Mouse (Mus musculus) MEL (cell line): ENCODE results near the gene 6030498E09Rik. TPM values are rescaled to one million over a fixed set of nuclear protein-coding genes. Genes with fewer than 3 reads are reported as not detected.

ENCODE experiments used
- DNase-seq: peaks from one replicate; pipeline ENCODE4 v3.0.0; 2011; ENCODE audit warnings: low read depth, low spot score
- H3K27ac ChIP-seq: 2 replicates; pipeline ENCODE4 v1.5.1; 2012; ENCODE audit warnings: low read depth, mild to moderate bottlenecking, control low read depth, low read length, moderate library complexity; ENCODE audit not compliant: control insufficient read depth
- H3K27me3 ChIP-seq, 2 experiments: fragments of 150-350 bp in 1 of 2; sonication (generic) in 1 of 2; 2 replicates each; pipeline ENCODE4 v1.6.1; 2012; ENCODE audit warnings: low read length in 2 of 2, mild to moderate bottlenecking in 2 of 2, improper control_type of control experiment in 1 of 2, moderate library complexity in 1 of 2; ENCODE audit not compliant: insufficient read depth in 2 of 2, control insufficient read depth in 1 of 2
- H3K36me3 ChIP-seq, 2 experiments: 2 replicates each; pipeline ENCODE4 v1.6.1; 2012 to 2014; ENCODE audit warnings: low read length in 2 of 2, improper control_type of control experiment in 1 of 2, inconsistent platforms in 1 of 2, mild to moderate bottlenecking in 1 of 2; ENCODE audit not compliant: insufficient read depth in 2 of 2, control insufficient read depth in 1 of 2
- H3K4me1 ChIP-seq, 2 experiments: fragments of 150-350 bp in 1 of 2; sonication (generic) in 1 of 2; 2 replicates each; pipeline ENCODE4 v1.6.1; 2012; ENCODE audit warnings: low read length in 2 of 2, improper control_type of control experiment in 1 of 2, mild to moderate bottlenecking in 1 of 2; ENCODE audit not compliant: insufficient read depth in 2 of 2, control insufficient read depth in 1 of 2
- H3K4me3 ChIP-seq, 2 experiments: fragments of 150-350 bp in 1 of 2; sonication (generic) in 1 of 2; 2 replicates each; pipeline ENCODE4 v1.5.1; 2012; ENCODE audit warnings: low read depth in 2 of 2, low read length in 2 of 2, mild to moderate bottlenecking in 2 of 2, moderate library complexity in 2 of 2, control low read depth in 1 of 2, improper control_type of control experiment in 1 of 2; ENCODE audit not compliant: control insufficient read depth in 1 of 2, insufficient read depth in 1 of 2
- H3K79me2 ChIP-seq: 2 replicates; pipeline ENCODE4 v1.6.1; 2012; ENCODE audit warnings: mild to moderate bottlenecking, low read length, moderate library complexity; ENCODE audit not compliant: control insufficient read depth, poor library complexity, insufficient read depth
- H3K9ac ChIP-seq: 2 replicates; pipeline ENCODE4 v1.6.1; 2012; ENCODE audit warnings: low read depth, mild to moderate bottlenecking, control low read depth, low read length, moderate library complexity; ENCODE audit not compliant: control insufficient read depth, poor library complexity, severe bottlenecking
- H3K9me3 ChIP-seq: fragments of 150-350 bp; sonication (generic); replicated peaks from 2 replicates; pipeline ENCODE4 v1.6.1; 2012; ENCODE audit warnings: mild to moderate bottlenecking, low read length, improper control_type of control experiment, moderate library complexity; ENCODE audit not compliant: insufficient read depth
- BHLHE40 ChIP-seq: IDR thresholded peaks from 2 replicates; pipeline ENCODE4 v1.6.1; 2012; ENCODE audit warnings: low read depth, mild to moderate bottlenecking, inconsistent platforms, low read length, improper control_type of control experiment, borderline replicate concordance
- CHD2 ChIP-seq: IDR thresholded peaks from 2 replicates; pipeline ENCODE4 v1.6.1; 2011; ENCODE audit warnings: low read length, improper control_type of control experiment
- CTCF ChIP-seq, 3 experiments: IDR thresholded peaks in 2 of 3; conservative IDR thresholded peaks in 1 of 3; 2 replicates each; pipeline ENCODE4 v1.5.1; 2011 to 2012; ENCODE audit warnings: low read length in 3 of 3, low read depth in 2 of 3, mild to moderate bottlenecking in 2 of 3, improper control_type of control experiment in 1 of 3, inconsistent platforms in 1 of 3, mixed read lengths in 1 of 3, moderate library complexity in 1 of 3; ENCODE audit not compliant: control insufficient read depth in 1 of 3, insufficient read depth in 1 of 3, poor library complexity in 1 of 3, severe bottlenecking in 1 of 3
- GABPA ChIP-seq: IDR thresholded peaks from 2 replicates; pipeline ENCODE4 v1.6.1; 2012; ENCODE audit warnings: low read depth, mild to moderate bottlenecking, inconsistent platforms, low read length, improper control_type of control experiment, moderate library complexity
- GATA1 ChIP-seq: IDR thresholded peaks from 2 replicates; pipeline ENCODE4 v1.6.1; 2011; ENCODE audit warnings: low read depth, low read length, improper control_type of control experiment
- HCFC1 ChIP-seq: IDR thresholded peaks from 2 replicates; pipeline ENCODE4 v1.6.1; 2012; ENCODE audit warnings: low read depth, mild to moderate bottlenecking, inconsistent platforms, low read length, improper control_type of control experiment, moderate library complexity
- KAT2A ChIP-seq: conservative IDR thresholded peaks from 2 replicates; pipeline ENCODE4 v1.6.1; 2012; ENCODE audit warnings: low read depth, low read length, improper control_type of control experiment, inconsistent platforms
- MAFK ChIP-seq: IDR thresholded peaks from 2 replicates; pipeline ENCODE4 v1.6.1; 2011; ENCODE audit warnings: low read depth, mild to moderate bottlenecking, low read length, improper control_type of control experiment, borderline replicate concordance
- MAX ChIP-seq: IDR thresholded peaks from 2 replicates; pipeline ENCODE4 v1.6.1; 2011; ENCODE audit warnings: low read length, improper control_type of control experiment
- NELFE ChIP-seq: IDR thresholded peaks from 2 replicates; pipeline ENCODE4 v1.6.1; 2011; ENCODE audit warnings: low read depth, low read length, improper control_type of control experiment
- NRF1 ChIP-seq: IDR thresholded peaks from 2 replicates; pipeline ENCODE4 v1.6.1; 2014; ENCODE audit warnings: low read depth, mild to moderate bottlenecking, inconsistent platforms, low read length, improper control_type of control experiment, moderate library complexity; ENCODE audit not compliant: poor library complexity, insufficient read depth, severe bottlenecking
- POLR2AphosphoS5 ChIP-seq: IDR thresholded peaks from 2 replicates; pipeline ENCODE4 v1.6.1; 2012; ENCODE audit warnings: low read depth, borderline replicate concordance, mild to moderate bottlenecking, inconsistent platforms, low read length, moderate library complexity, mixed read lengths
- RAD21 ChIP-seq: IDR thresholded peaks from 2 replicates; pipeline ENCODE4 v1.6.1; 2011; ENCODE audit warnings: mild to moderate bottlenecking, low read depth, low read length, improper control_type of control experiment
- SMC3 ChIP-seq: IDR thresholded peaks from 2 replicates; pipeline ENCODE4 v1.6.1; 2011; ENCODE audit warnings: low read depth, low read length, improper control_type of control experiment
- TCF12 ChIP-seq: IDR thresholded peaks from 2 replicates; pipeline ENCODE4 v1.6.1; 2014; ENCODE audit warnings: low read depth, mild to moderate bottlenecking, inconsistent platforms, low read length, improper control_type of control experiment, moderate library complexity
- USF1 ChIP-seq: IDR thresholded peaks from 2 replicates; pipeline ENCODE4 v1.6.1; 2014; ENCODE audit warnings: low read depth, mild to moderate bottlenecking, inconsistent platforms, low read length, improper control_type of control experiment, moderate library complexity
- ZC3H11A ChIP-seq: IDR thresholded peaks from 2 replicates; pipeline ENCODE4 v1.6.1; 2012; ENCODE audit warnings: low read depth, mild to moderate bottlenecking, inconsistent platforms, low read length, improper control_type of control experiment
- ZKSCAN1 ChIP-seq: IDR thresholded peaks from 2 replicates; pipeline ENCODE4 v1.6.1; 2012; ENCODE audit warnings: low read depth, mild to moderate bottlenecking, inconsistent platforms, low read length, improper control_type of control experiment, moderate library complexity
- ZMIZ1 ChIP-seq: IDR thresholded peaks from 2 replicates; pipeline ENCODE4 v1.6.1; 2012; ENCODE audit warnings: low read depth, mild to moderate bottlenecking, inconsistent platforms, low read length, improper control_type of control experiment, moderate library complexity
- ZNF384 ChIP-seq: IDR thresholded peaks from 2 replicates; pipeline ENCODE4 v1.6.1; 2012; ENCODE audit warnings: low read depth, mild to moderate bottlenecking, inconsistent platforms, low read length, improper control_type of control experiment
- polyA plus RNA-seq, 2 experiments: library from polyadenylated mRNA; stranded (reverse) in 1 of 2; unstranded in 1 of 2; fragments of >175 nt in 1 of 2; fragments of >200 nt in 1 of 2; gene quantifications; 2 replicates each; pipeline versions ENCODE4 v1.2.1 to v1.2.4; 2012; ENCODE audit warnings: low replicate concordance in 2 of 2, low read depth in 1 of 2; ENCODE audit not compliant: insufficient read length in 2 of 2, insufficient read depth in 1 of 2, missing spikeins in 1 of 2
- total RNA-seq: library from RNA; depleted of rRNA; stranded (reverse); fragments of 300-350 nt; gene quantifications from 2 replicates; pipeline ENCODE4 v1.2.3, GENCODE M21; 2012

6030498E09Rik gene
- total and polyA plus RNA-seq, 3 experiments, result not detected

- no peaks in the 10 kb centered on the region for H3K4me1 ChIP-seq
- DNase-seq, result no peak
- TF ChIP-seq BHLHE40 (no peak), GATA1 (no peak), POLR2AphosphoS5 (no peak), ZNF384 (no peak), HCFC1 (no peak), ZMIZ1 (no peak), TCF12 (no peak), ZKSCAN1 (no peak), NELFE (no peak), ZC3H11A (no peak)
- H3K27ac ChIP-seq, result no peak overlapping the region
- H3K9me3 ChIP-seq, result no peaks in the 10 kb centered on the region
- H3K36me3 ChIP-seq, result no peaks in the 10 kb centered on the region
- H3K79me2 ChIP-seq, result no peaks in the 10 kb centered on the region
- no peaks in the 10 kb centered on the region for H3K27me3 ChIP-seq
- no peak overlapping the region for H3K9ac ChIP-seq
- H3K4me3 ChIP-seq, result no peak overlapping the region
These were observed 41.8 kb upstream of the 6030498E09Rik start for GRCm38 (mm10) chrX:38730639-38731038.

- no peak for TF ChIP-seq RAD21
- TF ChIP-seq GABPA, result no peak
- no peak for TF ChIP-seq CHD2
- no peak for TF ChIP-seq NELFE
- no peak for TF ChIP-seq MAFK
- no peak for TF ChIP-seq ZNF384
- TF ChIP-seq MAX, result no peak
- no peak for TF ChIP-seq USF1
- TF ChIP-seq KAT2A, result no peak
- no peak for TF ChIP-seq NRF1
- TF ChIP-seq SMC3, result no peak
- TF ChIP-seq CTCF (IDR thresholded peaks at IDR 0.05 in 2 of 3, conservative IDR thresholded peaks at IDR 0.05 in 1 of 3; ENCODE audit: control insufficient read depth in 1 of 3, insufficient read depth in 1 of 3, low read depth in 2 of 3, low read length in 3 of 3, poor library complexity in 1 of 3, severe bottlenecking in 1 of 3), result no peak
- no peak overlapping the region for H3K9ac ChIP-seq
- no peaks in the 10 kb centered on the region for H3K9me3 ChIP-seq
- DNase-seq, result no peak
- no peaks in the 10 kb centered on the region for H3K79me2 ChIP-seq
- H3K27ac ChIP-seq, result no peak overlapping the region
- no peaks in the 10 kb centered on the region for H3K4me1 ChIP-seq
- H3K36me3 ChIP-seq, result no peaks in the 10 kb centered on the region
- H3K27me3 ChIP-seq, result no peaks in the 10 kb centered on the region
- no peak overlapping the region for H3K4me3 ChIP-seq
These were observed 38.8 kb upstream of the 6030498E09Rik start for GRCm38 (mm10) chrX:38733683-38734082.
